ENCODE assay signal across 18 mouse cellular contexts in genomic region chr6:143903981-143904692, GRCm38 (mm10).
DNase-seq lines count a peak whose midpoint lies in the region; ATAC-seq and TF ChIP-seq lines count a peak whose summit lies in the region.
"Had no signal": no experiment of that assay in that cellular context is flagged by ENCODE, and none has a peak within 500 bp of the region (broad histone marks: within the 10 kb centered on the region; RNA-seq: fewer than 3 reads in every experiment).

No protein-coding gene starts in this region.

- ATAC-seq in forebrain, embryonic 14.5 days, result peak; percentile 69
- ATAC-seq in hindbrain, embryonic 16.5 days, result peak; percentile 74
- no peak for ATAC-seq in midbrain, postnatal 0 days (ENCODE audit: low FRiP score)
- no peak for ATAC-seq in cerebellum, adult (ENCODE audit: insufficient number of reproducible peaks, low FRiP score, low TSS enrichment)
- ATAC-seq: Patski had no signal

- H3K4me2 ChIP-seq in forebrain, embryonic 14.5 days (ENCODE audit: low read length), result no peak overlapping the region
- no peak overlapping the region for H3K4me2 ChIP-seq in hindbrain, embryonic 16.5 days (ENCODE audit: low read length)
- H3K4me2 ChIP-seq in midbrain, postnatal 0 days (ENCODE audit: low read depth, low read length, poor library complexity, severe bottlenecking), result no peak overlapping the region
- H3K4me2 ChIP-seq: heart, embryonic 11.5 days; limb, embryonic 15.5 days; lung, embryonic 14.5 days had no signal

- no peak for TF ChIP-seq CTCF in midbrain, postnatal 0 days (IDR thresholded peaks at IDR 0.05)

- H3K27ac ChIP-seq in forebrain, embryonic 14.5 days (ENCODE audit: low read depth, low read length), result peak overlapping the region; percentile 36; the same call in 1 of the 2 replicates
- H3K27ac ChIP-seq in hindbrain, embryonic 16.5 days (ENCODE audit: low read depth, low read length), result no peak overlapping the region
- no peak overlapping the region for H3K27ac ChIP-seq in midbrain, postnatal 0 days (ENCODE audit: low read depth, low read length)
- H3K27ac ChIP-seq: gastrocnemius, adult 2 months; limb, embryonic 15.5 days had no signal

- peaks cover 13% of the 10 kb centered on the region for H3K4me1 ChIP-seq in forebrain, embryonic 14.5 days (ENCODE audit: control insufficient read depth, insufficient read depth, low read length)
- H3K4me1 ChIP-seq in hindbrain, embryonic 16.5 days (ENCODE audit: control insufficient read depth, insufficient read depth, low read depth, low read length), result no peaks in the 10 kb centered on the region
- H3K4me1 ChIP-seq in midbrain, postnatal 0 days (ENCODE audit: insufficient read depth, low read length), result no peaks in the 10 kb centered on the region
- H3K4me1 ChIP-seq: limb, embryonic 15.5 days had no signal

- WGBS in forebrain, embryonic 14.5 days, result 45% methylated on average over 10 of the region's 10 CpGs
- 22% methylated on average over 10 of the region's 10 CpGs for WGBS in hindbrain, embryonic 16.5 days
- 25% methylated on average over 10 of the region's 10 CpGs for WGBS in midbrain, postnatal 0 days

- no peak overlapping the region for H3K4me3 ChIP-seq in forebrain, embryonic 14.5 days (ENCODE audit: low read depth, low read length)
- no peak overlapping the region for H3K4me3 ChIP-seq in hindbrain, embryonic 16.5 days (ENCODE audit: low read length)
- H3K4me3 ChIP-seq in midbrain, postnatal 0 days (ENCODE audit: low read depth, low read length), result no peak overlapping the region
- H3K4me3 ChIP-seq: gastrocnemius, adult 2 months; limb, embryonic 15.5 days; megakaryocyte, embryonic 14.5 days had no signal

- peak; percentile 44 for DNase-seq in embryo, embryonic 10 days (ENCODE audit: low spot score)
- DNase-seq in embryo, embryonic 9.5 days (ENCODE audit: extremely low spot score), result no peak
- peak; percentile 53 for DNase-seq in forebrain, embryonic 14.5 days (ENCODE audit: low spot score)
- peak; percentile 22 for DNase-seq in midbrain, postnatal 0 days (ENCODE audit: low spot score)
- DNase-seq in lung, postnatal 14 days, result no peak
- no peak for DNase-seq in kidney, postnatal 14 days
- DNase-seq: adrenal gland, adult 2 months; cerebellum, adult 8-10 months; gastrocnemius, adult 2 months; kidney, adult 2 months; kidney, postnatal 4 days; lung, embryonic 14.5 days had no signal

- H3K9ac ChIP-seq in forebrain, embryonic 14.5 days (ENCODE audit: low read length), result no peak overlapping the region
- no peak overlapping the region for H3K9ac ChIP-seq in hindbrain, embryonic 16.5 days (ENCODE audit: low read depth, low read length)
- no peak overlapping the region for H3K9ac ChIP-seq in midbrain, postnatal 0 days (replicated peaks; ENCODE audit: low read length, poor library complexity, severe bottlenecking)
- H3K9ac ChIP-seq: limb, embryonic 15.5 days; lung, embryonic 14.5 days had no signal

- no peaks in the 10 kb centered on the region for H3K27me3 ChIP-seq in forebrain, embryonic 14.5 days (replicated peaks; ENCODE audit: control insufficient read depth, insufficient read depth, low read length)
- H3K27me3 ChIP-seq in hindbrain, embryonic 16.5 days (replicated peaks; ENCODE audit: control insufficient read depth, insufficient read depth, low read length), result no peaks in the 10 kb centered on the region
- H3K27me3 ChIP-seq in midbrain, postnatal 0 days (ENCODE audit: insufficient read depth, low read length), result no peaks in the 10 kb centered on the region
- H3K27me3 ChIP-seq: limb, embryonic 15.5 days; megakaryocyte, embryonic 14.5 days; Patski had no signal

- H3K36me3 ChIP-seq in forebrain, embryonic 14.5 days (ENCODE audit: control insufficient read depth, insufficient read depth, low read length), result peaks cover 4% of the 10 kb centered on the region; the same call in 1 of the 2 replicates
- no peaks in the 10 kb centered on the region for H3K36me3 ChIP-seq in hindbrain, embryonic 16.5 days (ENCODE audit: control insufficient read depth, insufficient read depth, low read length)
- H3K36me3 ChIP-seq in midbrain, postnatal 0 days (ENCODE audit: insufficient read depth, low read length), result no peaks in the 10 kb centered on the region
- H3K36me3 ChIP-seq: limb, embryonic 15.5 days had no signal

- H3K9me3 ChIP-seq in forebrain, embryonic 14.5 days (replicated peaks; ENCODE audit: control insufficient read depth, low read length), result no peaks in the 10 kb centered on the region
- no peaks in the 10 kb centered on the region for H3K9me3 ChIP-seq in hindbrain, embryonic 16.5 days (ENCODE audit: control insufficient read depth, low read length)
- no peaks in the 10 kb centered on the region for H3K9me3 ChIP-seq in midbrain, postnatal 0 days (ENCODE audit: low read length)
- H3K9me3 ChIP-seq: limb, embryonic 15.5 days; megakaryocyte, embryonic 14.5 days had no signal

Comparison
In these comparisons a context has a peak if more than half of its experiments do, and no peak if none do; other contexts are left out.
1. DNase-seq: peak in embryo, embryonic 10 days (single experiment), forebrain, embryonic 14.5 days (single experiment) and midbrain, postnatal 0 days (single experiment); none in embryo, embryonic 9.5 days (single experiment), lung, postnatal 14 days (single experiment) and kidney, postnatal 14 days (single experiment).
2. ATAC-seq: peak in forebrain, embryonic 14.5 days (single experiment) and hindbrain, embryonic 16.5 days (single experiment); none in midbrain, postnatal 0 days (single experiment) and cerebellum, adult (single experiment).